Mouse (Mus musculus) liver, embryonic 16.5 days (tissue): ENCODE data around the gene Prim1. TPM values are rescaled to one million over a fixed set of nuclear protein-coding genes. Genes with fewer than 3 reads are reported as not detected.

Experiments
- polyA plus RNA-seq: library from polyadenylated mRNA; unstranded; fragments of >200 nt; fragmentation: Nextera tagmentation; extraction: Ambion mirVana; gene quantifications from 2 replicates; pipeline ENCODE4 v1.2.1, GENCODE M21; 2015

The Prim1 gene
- polyA plus RNA-seq, 1 experiment from 2014 or later: 60.8 TPM

Other genes starting within 250 kb of the Prim1 start
- not detected in 2 replicates for gene Rdh9, start 238.8 kb upstream of the Prim1 start, polyA plus RNA-seq
- 0.04 and 0.05 TPM in 2 replicates for gene Rdh16, start 214.0 kb upstream of the Prim1 start, polyA plus RNA-seq
- gene Rdh19, start 165.2 kb upstream of the Prim1 start, polyA plus RNA-seq: 0.11 TPM in 1 of 2 replicates, not detected in the other
- 0.45 and 0.54 TPM in 2 replicates for gene Rdh16f2, start 148.7 kb upstream of the Prim1 start, polyA plus RNA-seq
- 20.8 and 33.3 TPM in 2 replicates for gene Rdh7, start 126.4 kb upstream of the Prim1 start, polyA plus RNA-seq
- gene Sdr9c7, start 116.7 kb upstream of the Prim1 start, polyA plus RNA-seq: not detected in 2 replicates
- 0.14 and 0.20 TPM in 2 replicates for gene Hsd17b6, start 7.6 kb upstream of the Prim1 start, polyA plus RNA-seq
- 301 and 339 TPM in 2 replicates for gene Naca, start 20.4 kb downstream of the Prim1 start, polyA plus RNA-seq
- gene Ptges3, start 43.8 kb downstream of the Prim1 start, polyA plus RNA-seq: 171 and 201 TPM in 2 replicates
- gene Atp5b, start 68.1 kb downstream of the Prim1 start, polyA plus RNA-seq: 1,845 and 1,875 TPM in 2 replicates
- 5.4 and 6.0 TPM in 2 replicates for gene Baz2a, start 76.4 kb downstream of the Prim1 start, polyA plus RNA-seq
- gene Rbms2, start 165.1 kb downstream of the Prim1 start, polyA plus RNA-seq: 5.5 and 7.3 TPM in 2 replicates
- 14.8 and 21.4 TPM in 2 replicates for gene Gls2, start 179.3 kb downstream of the Prim1 start, polyA plus RNA-seq
- 28.0 and 30.8 TPM in 2 replicates for gene Spryd4, start 196.6 kb downstream of the Prim1 start, polyA plus RNA-seq
- 0.05 TPM in 1 of 2 replicates, not detected in the other for gene Mip, start 210.7 kb downstream of the Prim1 start, polyA plus RNA-seq
- 23.5 and 23.6 TPM in 2 replicates for gene Timeless, start 216.9 kb downstream of the Prim1 start, polyA plus RNA-seq
- gene Apon, start 238.9 kb downstream of the Prim1 start, polyA plus RNA-seq: 1.4 and 1.9 TPM in 2 replicates